Mouse (Mus musculus) forebrain, embryonic 15.5 days (tissue): Measurements from ENCODE around the gene Efr3b. TPM values are rescaled to one million over a fixed set of nuclear protein-coding genes. Genes with fewer than 3 reads are reported as not detected.
A peak's percentile ranks its signal among the peaks of the same experiment; 100 is the strongest.

Experiments
- ATAC-seq: fragments of 200-750 bp; cut with Nextera tagmentation; replicated peaks from 2 replicates; pipeline ENCODE4 v1.8.0; 2017; ENCODE audit warnings: mild to moderate bottlenecking, moderate TSS enrichment, moderate library complexity
- H3K27ac ChIP-seq: fragments of 300-500 bp; sonication (generic); replicated peaks from 2 replicates; pipeline ENCODE4 v1.5.1; 2015; ENCODE audit warnings: mild to moderate bottlenecking, inconsistent platforms
- H3K27me3 ChIP-seq: fragments of 300-500 bp; sonication (generic); 2 replicates; pipeline ENCODE4 v1.6.1; 2015; ENCODE audit warnings: inconsistent platforms
- H3K36me3 ChIP-seq: fragments of 300-500 bp; sonication (generic); 2 replicates; pipeline ENCODE4 v1.6.1; 2015; ENCODE audit warnings: mild to moderate bottlenecking, inconsistent platforms
- H3K4me1 ChIP-seq: fragments of 300-500 bp; sonication (generic); 2 replicates; pipeline ENCODE4 v1.6.1; 2015; ENCODE audit warnings: inconsistent platforms
- H3K4me2 ChIP-seq: fragments of 300-500 bp; sonication (generic); replicated peaks from 2 replicates; pipeline ENCODE4 v1.6.1; 2015; ENCODE audit warnings: mild to moderate bottlenecking, inconsistent platforms
- H3K4me3 ChIP-seq: fragments of 300-500 bp; sonication (generic); 2 replicates; pipeline ENCODE4 v1.5.1; 2015; ENCODE audit warnings: mild to moderate bottlenecking, inconsistent platforms
- H3K9ac ChIP-seq: fragments of 300-500 bp; sonication (generic); replicated peaks from 2 replicates; pipeline ENCODE4 v1.6.1; 2015; ENCODE audit warnings: mild to moderate bottlenecking, inconsistent platforms
- H3K9me3 ChIP-seq: fragments of 300-500 bp; sonication (generic); 2 replicates; pipeline ENCODE4 v1.6.1; 2016; ENCODE audit warnings: inconsistent platforms
- WGBS: fragments of 180-500 bp; shearing (Covaris S2); methylation state at CpG from one replicate; pipeline ENCODE4 v1.1.7; 2015; ENCODE audit warnings: mixed read lengths; 5-methylcytosine and 5-hydroxymethylcytosine counted together
- polyA plus RNA-seq: library from polyadenylated mRNA; unstranded; fragments of >200 nt; fragmentation: Nextera tagmentation; extraction: Ambion mirVana; gene quantifications from 2 replicates; pipeline ENCODE4 v1.2.1, GENCODE M21; 2015

The Efr3b gene
- polyA plus RNA-seq, 1 experiment from 2014 or later: 29.9 TPM

DNA sequence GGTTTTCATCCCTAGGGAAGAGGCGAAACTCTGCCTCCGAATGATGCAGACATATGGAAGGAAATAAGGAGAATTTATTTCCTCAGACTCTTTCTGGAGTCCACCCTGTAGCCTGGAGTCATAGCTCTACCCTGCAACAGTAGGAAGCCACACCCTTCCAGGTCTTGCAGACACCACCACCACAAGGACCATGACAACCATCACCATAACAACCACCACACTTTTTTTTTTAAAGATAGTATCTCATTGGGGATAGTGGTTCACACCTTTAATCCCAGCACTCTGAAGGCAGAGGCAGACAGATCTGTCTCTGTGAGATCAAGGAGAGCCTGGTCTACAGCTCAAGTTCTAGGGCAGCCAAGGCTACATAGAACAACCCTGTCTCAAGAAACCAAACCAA lies 26.8 kb upstream of the Efr3b start:
- H3K9ac ChIP-seq: no peak overlapping the region
- no peaks in the 10 kb centered on the region for H3K36me3 ChIP-seq
- no peaks in the 10 kb centered on the region for H3K27me3 ChIP-seq
- 93% methylated on average over 2 of the region's 2 CpGs for WGBS
- no peak for ATAC-seq
- H3K4me3 ChIP-seq: no peak overlapping the region
- no peak overlapping the region for H3K27ac ChIP-seq
- H3K4me2 ChIP-seq: no peak overlapping the region
- H3K4me1 ChIP-seq: no peaks in the 10 kb centered on the region
- H3K9me3 ChIP-seq: no peaks in the 10 kb centered on the region

DNA sequence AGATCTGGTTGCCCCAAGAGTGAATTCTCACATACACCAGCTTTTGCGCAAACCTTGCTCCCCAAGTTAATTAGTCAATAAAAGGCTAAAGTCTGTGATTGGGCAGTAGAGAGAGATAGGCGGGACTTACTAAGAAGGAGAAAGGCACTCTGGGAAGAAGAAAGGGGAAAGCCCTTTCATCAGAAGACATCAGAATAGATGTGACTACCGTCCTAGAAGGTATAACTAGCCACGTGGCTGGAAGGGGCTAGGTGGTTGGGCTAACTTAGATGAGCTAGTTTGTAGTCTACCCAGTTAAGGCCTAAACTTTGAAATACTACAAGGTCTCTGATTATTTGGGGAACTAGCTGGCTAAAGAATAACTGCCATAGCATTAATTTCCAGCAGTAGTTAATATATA lies 21.0 kb upstream of the Efr3b start:
- no peak for ATAC-seq
- WGBS: 85% methylated on average over 4 of the region's 4 CpGs

DNA sequence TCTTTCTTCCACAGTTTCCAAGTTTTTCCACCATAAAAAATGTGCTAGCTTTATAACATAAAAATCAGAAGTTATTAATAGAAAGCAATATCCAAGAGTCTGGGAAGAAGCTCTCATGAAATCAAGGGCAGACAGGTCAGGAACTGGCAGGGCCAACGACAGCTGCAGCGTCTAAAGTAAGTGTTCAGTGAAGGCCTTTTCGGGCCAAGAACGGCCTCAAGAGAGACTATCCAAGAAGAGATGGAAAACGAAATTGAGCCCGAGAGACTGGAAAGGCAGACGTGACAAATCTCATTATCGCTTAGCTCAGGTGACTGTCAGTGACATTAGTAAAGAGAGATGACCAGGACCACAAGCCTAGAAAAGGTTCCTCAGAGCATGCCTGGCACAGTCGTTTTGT lies 19.6 kb upstream of the Efr3b start:
- H3K4me2 ChIP-seq: no peak overlapping the region
- no peaks in the 10 kb centered on the region for H3K27me3 ChIP-seq
- H3K27ac ChIP-seq: no peak overlapping the region
- H3K4me3 ChIP-seq: no peak overlapping the region
- 80% methylated on average over 9 of the region's 9 CpGs for WGBS
- no peaks in the 10 kb centered on the region for H3K4me1 ChIP-seq
- H3K9me3 ChIP-seq: no peaks in the 10 kb centered on the region
- no peaks in the 10 kb centered on the region for H3K36me3 ChIP-seq
- H3K9ac ChIP-seq: no peak overlapping the region
- no peak for ATAC-seq

More for the DNA sequence above, 21.0 kb upstream of the Efr3b start:
- H3K4me2 ChIP-seq: no peak overlapping the region
- no peaks in the 10 kb centered on the region for H3K36me3 ChIP-seq
- H3K27ac ChIP-seq: no peak overlapping the region
- H3K9me3 ChIP-seq: no peaks in the 10 kb centered on the region
- no peaks in the 10 kb centered on the region for H3K4me1 ChIP-seq
- no peak overlapping the region for H3K4me3 ChIP-seq
- H3K27me3 ChIP-seq: no peaks in the 10 kb centered on the region
- no peak overlapping the region for H3K9ac ChIP-seq

DNA sequence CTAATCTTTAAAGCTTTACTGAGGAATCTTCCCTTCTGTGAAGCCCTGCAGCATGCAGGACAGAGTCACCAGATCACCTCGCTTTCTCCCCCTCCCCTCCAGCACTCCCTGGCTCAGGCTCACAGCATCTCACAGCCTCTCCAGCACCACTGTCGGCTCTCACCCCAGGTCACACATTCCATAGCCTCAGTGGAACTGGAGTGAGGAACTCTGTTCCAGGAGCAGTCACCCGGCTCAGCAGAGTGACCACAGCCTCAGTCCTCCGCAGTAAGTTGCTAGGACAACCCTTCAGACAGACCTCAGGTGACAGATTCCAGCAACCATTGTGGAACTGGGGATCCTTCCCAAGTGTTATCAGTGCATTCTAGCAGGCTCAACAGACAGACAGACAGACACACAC lies 16.1 kb upstream of the Efr3b start:
- WGBS: 41% methylated on average over 4 of the region's 4 CpGs
- H3K4me2 ChIP-seq: no peak overlapping the region
- H3K27ac ChIP-seq: no peak overlapping the region
- ATAC-seq: no peak
- no peak overlapping the region for H3K9ac ChIP-seq
- no peaks in the 10 kb centered on the region for H3K36me3 ChIP-seq
- no peak overlapping the region for H3K4me3 ChIP-seq
- H3K4me1 ChIP-seq: no peaks in the 10 kb centered on the region
- no peaks in the 10 kb centered on the region for H3K9me3 ChIP-seq
- H3K27me3 ChIP-seq: no peaks in the 10 kb centered on the region

DNA sequence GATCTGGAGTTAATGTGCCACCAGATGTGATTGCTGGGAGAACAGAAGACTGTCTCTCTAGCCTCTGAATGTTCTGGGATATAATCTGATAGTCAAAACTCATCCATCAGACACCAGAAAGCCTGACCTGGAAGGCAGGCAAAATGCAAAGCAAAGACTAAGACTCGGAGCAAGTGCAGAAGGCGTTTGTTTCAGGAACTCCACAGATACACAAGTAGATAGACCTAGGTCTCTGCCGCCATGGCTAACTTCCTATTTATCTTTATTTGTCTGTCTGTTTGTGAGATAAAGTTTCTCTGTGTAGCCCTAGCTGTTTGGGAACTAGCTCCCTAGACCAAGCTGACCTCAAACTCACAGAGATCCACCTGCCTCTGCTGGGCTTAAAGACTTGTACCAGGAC lies 14.9 kb upstream of the Efr3b start:
- ATAC-seq: no peak
- H3K36me3 ChIP-seq: no peaks in the 10 kb centered on the region
- H3K9ac ChIP-seq: no peak overlapping the region
- WGBS: 90% methylated on average over 3 of the region's 3 CpGs
- no peak overlapping the region for H3K27ac ChIP-seq
- H3K4me2 ChIP-seq: no peak overlapping the region
- no peaks in the 10 kb centered on the region for H3K27me3 ChIP-seq
- H3K4me1 ChIP-seq: no peaks in the 10 kb centered on the region
- no peaks in the 10 kb centered on the region for H3K9me3 ChIP-seq
- no peak overlapping the region for H3K4me3 ChIP-seq

DNA sequence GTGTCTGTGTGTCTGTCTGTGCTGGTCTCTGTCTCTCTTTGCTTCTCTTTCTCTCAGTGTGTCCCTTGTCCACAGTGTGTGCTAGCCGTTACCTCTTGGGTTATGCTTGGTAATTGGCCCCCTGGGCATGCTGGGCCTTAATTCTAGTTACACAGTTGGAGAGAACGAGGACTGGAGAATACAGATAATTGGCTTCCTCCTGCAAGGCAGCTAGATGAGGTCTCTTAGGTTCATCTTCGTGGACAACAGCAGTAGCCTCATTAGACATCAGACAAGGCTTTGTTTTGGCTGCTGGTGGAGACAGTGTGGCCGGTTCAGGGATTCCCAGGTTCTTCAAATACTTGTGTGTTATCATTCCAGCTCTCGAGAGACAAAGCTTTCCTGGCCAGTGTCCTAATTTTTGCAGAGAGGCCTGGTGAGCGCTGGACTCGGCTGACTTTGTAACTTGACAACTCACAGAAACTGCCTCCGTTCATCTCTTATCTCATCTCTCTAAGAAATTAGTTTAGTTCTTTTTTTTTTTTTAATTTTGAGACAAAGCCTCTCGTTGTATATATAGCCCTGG lies 12.2 kb upstream of the Efr3b start:
- WGBS: 37% methylated on average over 9 of the region's 9 CpGs
- H3K27me3 ChIP-seq: no peaks in the 10 kb centered on the region
- no peaks in the 10 kb centered on the region for H3K9me3 ChIP-seq
- H3K4me2 ChIP-seq: no peak overlapping the region
- H3K4me3 ChIP-seq: no peak overlapping the region
- ATAC-seq: no peak
- no peak overlapping the region for H3K9ac ChIP-seq
- H3K36me3 ChIP-seq: no peaks in the 10 kb centered on the region
- H3K27ac ChIP-seq: no peak overlapping the region
- H3K4me1 ChIP-seq: no peaks in the 10 kb centered on the region

DNA sequence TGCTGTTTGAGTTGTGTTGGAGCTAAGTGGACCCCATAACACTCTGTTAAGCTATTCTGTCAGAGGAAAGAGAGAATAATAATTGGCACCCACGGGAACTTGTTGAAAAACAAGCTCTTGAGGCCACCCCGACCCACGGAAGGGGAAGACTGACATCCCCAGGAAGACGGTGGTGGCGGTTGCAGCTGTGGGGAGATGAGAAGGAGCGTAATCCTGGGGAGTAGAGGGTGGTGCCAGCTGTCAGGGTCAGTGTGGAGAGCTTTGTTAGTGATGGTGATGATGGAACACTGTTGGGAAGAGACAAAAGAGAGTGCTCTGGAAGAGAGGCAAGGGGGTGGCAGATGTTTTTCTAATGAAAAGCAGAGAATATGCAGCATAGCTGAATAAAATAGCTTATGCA lies 9.3 kb upstream of the Efr3b start:
- no peak for ATAC-seq
- no peak overlapping the region for H3K4me3 ChIP-seq
- H3K9ac ChIP-seq: no peak overlapping the region
- no peaks in the 10 kb centered on the region for H3K4me1 ChIP-seq
- no peaks in the 10 kb centered on the region for H3K36me3 ChIP-seq
- 53% methylated on average over 6 of the region's 6 CpGs for WGBS
- H3K27ac ChIP-seq: no peak overlapping the region
- H3K4me2 ChIP-seq: no peak overlapping the region
- no peaks in the 10 kb centered on the region for H3K9me3 ChIP-seq
- no peaks in the 10 kb centered on the region for H3K27me3 ChIP-seq

DNA sequence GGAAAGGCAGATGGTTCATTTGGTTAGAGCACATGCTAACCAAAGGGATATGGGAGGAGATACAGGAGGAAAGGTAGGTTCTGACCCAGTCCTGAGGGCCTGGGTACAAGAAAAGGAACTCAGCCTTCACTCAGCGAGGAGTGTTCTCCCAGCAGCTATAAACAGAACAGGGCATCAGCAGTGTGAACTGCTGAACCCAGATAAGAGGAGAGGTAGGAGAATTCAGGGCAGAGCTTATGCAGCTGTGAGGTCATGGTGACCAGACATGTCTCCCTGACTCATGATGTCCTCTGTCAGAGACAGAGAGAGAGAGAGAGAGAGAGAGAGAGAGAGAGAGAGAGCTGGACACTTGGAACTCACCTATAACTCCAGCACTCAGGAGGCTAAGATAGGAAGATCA lies 7.3 kb upstream of the Efr3b start:
- 79% methylated on average over 1 of the region's 1 CpGs for WGBS
- Histone ChIP-seq H3K9ac (no peak overlapping the region), H3K36me3 (no peaks in the 10 kb centered on the region), H3K4me2 (no peak overlapping the region), H3K27me3 (no peaks in the 10 kb centered on the region), H3K4me3 (no peak overlapping the region), H3K27ac (no peak overlapping the region), H3K9me3 (no peaks in the 10 kb centered on the region), H3K4me1 (no peaks in the 10 kb centered on the region)
- ATAC-seq: no peak

DNA sequence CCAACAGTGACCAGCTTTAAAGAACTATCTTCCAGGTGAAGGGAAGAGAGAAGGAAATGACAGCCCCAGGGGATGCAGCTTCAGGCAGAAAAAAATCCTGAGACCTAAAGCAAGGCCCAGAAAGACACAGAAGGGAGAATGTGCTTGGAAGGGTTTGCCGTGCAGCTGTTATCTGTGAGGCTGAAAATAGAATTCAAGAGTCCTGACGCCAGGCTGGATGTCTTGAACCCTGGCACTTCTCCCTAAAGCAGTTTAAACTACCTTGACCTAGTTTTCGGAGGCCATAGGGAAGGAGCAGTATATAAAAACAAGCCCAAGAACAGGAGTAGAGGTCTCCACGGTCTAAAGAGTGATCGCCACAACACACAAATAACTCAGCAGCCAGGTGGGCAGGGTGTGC lies 3.7 kb upstream of the Efr3b start:
- no peaks in the 10 kb centered on the region for H3K27me3 ChIP-seq
- WGBS: 74% methylated on average over 5 of the region's 5 CpGs
- H3K4me3 ChIP-seq: no peak overlapping the region
- no peak overlapping the region for H3K4me2 ChIP-seq
- no peaks in the 10 kb centered on the region for H3K36me3 ChIP-seq
- no peak for ATAC-seq
- H3K27ac ChIP-seq: no peak overlapping the region
- peaks cover 5% of the 10 kb centered on the region for H3K4me1 ChIP-seq
- H3K9ac ChIP-seq: no peak overlapping the region
- H3K9me3 ChIP-seq: no peaks in the 10 kb centered on the region

DNA sequence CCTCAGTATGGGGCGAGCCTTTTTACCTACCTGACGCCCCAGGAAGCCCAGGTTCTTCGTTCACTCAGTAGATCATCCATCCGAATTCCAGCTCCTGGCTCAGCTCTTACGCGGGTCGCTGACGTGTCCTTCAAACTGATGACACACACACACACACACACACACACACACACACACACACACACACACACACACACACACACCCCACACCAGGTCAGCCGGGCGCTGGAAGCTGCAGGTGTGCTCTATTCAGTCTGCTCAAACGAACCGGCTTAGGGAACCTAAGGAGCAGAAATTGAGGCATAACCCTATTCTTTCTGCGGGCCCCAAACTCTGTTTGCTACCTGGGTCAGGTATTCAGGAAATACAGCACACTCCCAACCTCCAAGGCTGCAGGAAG lies 331 bp upstream of the Efr3b start:
- 2% methylated on average over 13 of the region's 13 CpGs for WGBS
- Histone ChIP-seq H3K9me3 (no peaks in the 10 kb centered on the region), H3K27me3 (no peaks in the 10 kb centered on the region), H3K36me3 (no peaks in the 10 kb centered on the region), H3K27ac (peak overlapping the region; percentile 76; the same call in 1 of the 2 replicates), H3K4me2 (peak overlapping the region; percentile 62), H3K4me3 (peak overlapping the region; percentile 90), H3K9ac (peak overlapping the region; percentile 66), H3K4me1 (peaks cover 14% of the 10 kb centered on the region)
- no peak for ATAC-seq

DNA sequence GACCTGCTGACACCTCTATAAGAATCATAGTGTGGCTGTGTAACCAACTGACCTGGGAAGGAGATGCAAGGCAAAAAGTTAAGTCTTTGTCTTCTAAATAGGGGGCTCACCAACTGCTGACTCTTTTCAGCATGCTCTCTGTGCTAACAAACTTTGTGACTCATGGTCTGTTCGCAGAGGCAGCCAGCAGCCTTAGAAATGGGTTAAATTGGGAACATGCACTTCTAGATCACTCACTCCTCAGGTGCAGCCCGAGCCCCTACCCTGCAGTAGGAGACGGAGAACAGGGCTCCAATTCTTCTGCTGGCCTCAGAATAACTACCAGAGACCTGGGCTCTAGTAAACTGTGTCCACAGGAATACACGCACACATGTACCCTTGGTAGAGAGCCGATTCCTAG lies 1.2 kb downstream of the Efr3b start:
- Histone ChIP-seq H3K27me3 (no peaks in the 10 kb centered on the region), H3K36me3 (no peaks in the 10 kb centered on the region), H3K4me3 (peak overlapping the region; percentile 90), H3K9ac (peak overlapping the region; percentile 66), H3K4me2 (peak overlapping the region; percentile 62), H3K4me1 (peaks cover 14% of the 10 kb centered on the region), H3K27ac (peak overlapping the region; percentile 76; the same call in 1 of the 2 replicates), H3K9me3 (no peaks in the 10 kb centered on the region)
- ATAC-seq: no peak
- 21% methylated on average over 5 of the region's 5 CpGs for WGBS

DNA sequence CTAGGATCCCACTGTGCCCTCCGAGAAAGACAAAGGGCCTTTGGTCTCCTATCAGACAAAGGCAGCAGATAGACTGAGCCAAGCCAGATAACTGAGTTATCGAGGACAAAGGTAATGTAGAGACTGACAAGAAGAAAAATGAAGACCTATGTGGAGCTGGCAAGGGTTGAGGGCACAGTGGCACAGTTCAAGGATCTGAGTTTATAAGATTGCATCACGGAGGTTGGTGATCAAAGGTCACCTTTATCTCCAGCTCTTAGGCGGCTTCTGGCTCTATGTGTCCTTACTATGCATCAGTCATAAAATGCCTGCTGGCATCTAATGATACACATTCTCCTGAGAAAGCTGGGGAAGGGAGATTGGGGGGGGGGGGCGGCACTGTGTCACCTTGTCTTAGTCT lies 2.6 kb downstream of the Efr3b start:
- no peaks in the 10 kb centered on the region for H3K27me3 ChIP-seq
- H3K4me3 ChIP-seq: no peak overlapping the region
- no peaks in the 10 kb centered on the region for H3K36me3 ChIP-seq
- no peaks in the 10 kb centered on the region for H3K9me3 ChIP-seq
- peaks cover 14% of the 10 kb centered on the region for H3K4me1 ChIP-seq
- H3K4me2 ChIP-seq: no peak overlapping the region
- H3K9ac ChIP-seq: no peak overlapping the region
- ATAC-seq: no peak
- no peak overlapping the region for H3K27ac ChIP-seq
- 92% methylated on average over 5 of the region's 5 CpGs for WGBS

DNA sequence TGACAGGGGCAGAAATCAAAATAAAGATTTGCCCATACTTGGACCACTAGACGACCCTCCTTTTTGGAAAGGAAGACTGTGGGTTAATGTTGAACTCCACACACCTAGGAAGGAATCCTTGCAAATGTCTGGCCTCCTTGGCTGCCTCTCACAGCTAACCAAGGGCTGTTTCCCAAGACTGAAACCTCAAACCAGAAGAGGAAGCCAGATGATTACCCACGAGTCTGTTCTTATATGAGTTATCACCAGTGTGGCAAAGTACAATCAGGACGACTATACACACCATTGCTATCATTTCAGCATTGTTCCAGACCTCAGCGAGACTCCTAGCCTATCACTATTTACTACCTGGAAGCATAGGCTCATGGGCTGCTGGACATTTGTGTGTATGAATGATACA lies 9.7 kb downstream of the Efr3b start:
- Histone ChIP-seq H3K9me3 (no peaks in the 10 kb centered on the region), H3K36me3 (no peaks in the 10 kb centered on the region), H3K9ac (no peak overlapping the region), H3K4me1 (no peaks in the 10 kb centered on the region), H3K4me2 (no peak overlapping the region), H3K27ac (no peak overlapping the region), H3K27me3 (no peaks in the 10 kb centered on the region), H3K4me3 (no peak overlapping the region)
- WGBS: 77% methylated on average over 4 of the region's 4 CpGs
- no peak for ATAC-seq
